Mouse (Mus musculus) left cerebral cortex, postnatal 4 days (tissue): ENCODE data around the gene Cd2bp2. TPM values are rescaled to one million over a fixed set of nuclear protein-coding genes. Genes with fewer than 3 reads are reported as not detected.
A peak's percentile ranks its signal among the peaks of the same experiment; 100 is the strongest.

Experiments
- DNase-seq: peaks from one replicate; pipeline ENCODE4 v3.0.0-alpha.2; 2022
- intact Hi-C: fragments of 180-260 bp; cut with DNase I; formaldehyde crosslinking; loops from one replicate; pipeline ENCODE4 v1.15.1; 2025
- total RNA-seq, 2 experiments: library from RNA; stranded (reverse); gene quantifications; 2 replicates each; pipeline ENCODE4 v1.2.3; 2021

Gene Cd2bp2
- 10 to 100 TPM; 65.8 to 78.8 TPM for total RNA-seq

DNA sequence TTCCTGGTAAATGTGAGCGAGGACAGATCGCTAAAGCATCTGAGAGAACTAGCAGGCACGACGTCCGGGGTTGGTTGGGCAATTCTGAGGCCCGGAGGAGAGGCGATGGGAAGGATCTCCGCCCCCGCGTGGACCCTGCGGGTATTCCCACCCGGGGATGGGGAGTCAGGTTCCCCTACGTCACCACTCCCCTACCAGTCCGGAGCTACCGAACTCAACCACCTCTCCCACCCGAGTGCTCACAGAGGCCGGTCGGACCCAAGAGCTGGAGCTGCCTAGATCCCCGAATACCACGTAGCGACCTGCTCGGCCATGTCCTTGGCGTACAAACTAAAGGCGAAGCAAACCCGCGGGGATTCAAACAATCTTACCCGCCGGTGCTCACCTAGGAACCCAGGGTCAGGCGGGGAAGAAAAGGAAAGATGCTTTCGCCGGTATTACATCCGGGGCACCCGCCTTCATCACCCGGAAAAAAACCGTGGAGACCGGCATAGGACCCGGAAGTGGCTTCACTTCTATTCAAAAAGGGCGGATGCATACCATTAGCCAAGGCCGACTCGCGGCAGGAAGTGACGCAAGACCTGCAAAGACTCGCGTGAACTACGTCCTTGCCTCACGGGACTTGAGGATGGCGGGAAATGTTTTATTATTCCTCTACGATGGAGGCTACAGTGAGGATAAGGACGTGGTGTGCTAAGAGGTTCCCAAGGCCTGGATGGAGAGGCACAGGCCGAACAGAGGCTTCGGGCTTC, at the start of gene Cd2bp2:
Gene Cd2bp2 (minus strand): TSS at position 507 of the 752 bp plus-strand sequence.
- intact Hi-C loops: no loop called here
- DNase-seq: peak; percentile 96

DNA sequence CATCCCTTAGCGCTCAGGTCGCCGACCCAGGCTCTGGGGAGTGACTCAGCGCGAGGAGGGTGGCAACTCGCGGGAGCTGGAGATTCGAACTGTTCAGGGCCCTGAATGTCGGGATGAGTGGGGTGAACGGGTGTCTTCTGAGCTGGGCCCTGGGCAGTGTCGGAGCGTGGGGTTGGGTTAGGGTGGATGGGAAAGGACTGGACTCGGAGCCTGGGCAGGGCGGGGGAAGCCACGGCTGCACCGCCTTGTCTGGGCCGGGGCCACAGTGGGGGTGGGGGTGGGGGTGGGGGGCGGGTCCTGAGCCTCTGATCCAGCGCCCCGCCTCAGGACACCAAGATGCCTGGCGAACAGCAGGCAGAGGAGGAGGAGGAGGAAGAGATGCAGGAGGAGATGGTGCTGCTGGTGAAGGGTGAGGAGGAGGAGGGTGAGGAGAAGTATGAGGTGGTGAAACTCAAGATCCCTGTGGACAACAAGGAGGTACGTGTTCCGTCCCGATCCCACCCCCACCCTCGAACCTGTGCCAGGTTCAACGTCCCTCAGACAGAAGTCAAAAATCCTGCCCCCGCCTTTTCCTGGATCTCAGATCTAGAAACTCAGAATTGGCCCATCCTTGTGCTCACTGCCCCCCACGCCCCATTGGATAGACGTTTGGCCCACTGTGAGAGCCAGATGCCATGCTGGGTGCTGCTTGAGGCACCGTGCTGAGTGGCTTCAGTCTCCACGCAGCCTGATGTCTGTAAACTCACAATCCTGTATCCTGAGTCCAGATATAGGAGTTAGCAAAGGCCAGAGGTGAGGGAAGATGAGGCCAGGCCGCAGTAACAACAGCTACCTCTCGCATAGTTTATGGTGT, 49.0 kb upstream of the Cd2bp2 start:
- intact Hi-C loops: no loop called here
- DNase-seq: peak; percentile 49

DNA sequence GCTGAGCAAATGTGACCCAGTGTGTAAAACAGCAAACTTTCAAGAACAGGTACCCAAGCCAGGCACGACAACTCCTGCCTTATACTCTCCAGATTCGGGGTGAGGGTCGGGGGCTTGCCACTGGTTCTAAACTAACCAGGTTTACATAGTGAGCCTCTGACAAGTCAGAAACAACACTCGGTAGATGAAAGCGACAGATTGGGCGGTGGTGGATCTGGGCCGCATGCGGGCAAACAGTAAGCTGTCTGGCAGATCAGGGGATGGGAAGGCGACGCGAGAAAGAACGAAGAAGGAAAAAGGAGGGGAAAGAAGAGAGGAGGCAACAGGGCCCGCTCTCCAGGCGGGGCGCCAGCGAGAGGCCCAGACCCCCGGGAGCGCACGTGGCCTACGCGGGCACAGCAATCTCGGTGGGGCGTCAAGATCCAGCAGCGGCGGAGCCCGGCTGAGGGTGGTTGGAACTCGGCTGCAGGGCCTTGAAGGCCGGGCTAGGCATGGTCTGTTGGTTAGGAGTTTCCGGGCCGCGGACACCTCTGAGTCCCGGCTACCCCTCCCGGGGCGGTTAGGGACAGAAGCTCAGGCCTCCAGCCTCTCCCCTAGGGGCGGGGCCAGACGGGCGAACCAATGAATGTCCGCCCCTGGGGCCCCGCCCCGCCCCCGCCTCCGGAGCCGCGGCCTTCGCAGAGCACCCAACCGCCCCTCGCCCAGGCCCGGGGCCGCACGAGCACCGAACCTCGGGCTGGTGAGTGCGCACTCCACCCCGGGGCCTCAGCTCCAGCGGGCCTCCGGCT, 48.2 kb upstream of the Cd2bp2 start, which contains the start of gene Zfp771:
Gene Zfp771 (plus strand): TSS at position 405 of the 788 bp plus-strand sequence.
- DNase-seq: peak; percentile 98
- intact Hi-C loops: no loop called here

- DNase-seq: no peak
- intact Hi-C loops: no loop called here
Measured at GRCm38 (mm10) chr7:127243361-127243867, 47.6 kb upstream of the Cd2bp2 start.

DNA sequence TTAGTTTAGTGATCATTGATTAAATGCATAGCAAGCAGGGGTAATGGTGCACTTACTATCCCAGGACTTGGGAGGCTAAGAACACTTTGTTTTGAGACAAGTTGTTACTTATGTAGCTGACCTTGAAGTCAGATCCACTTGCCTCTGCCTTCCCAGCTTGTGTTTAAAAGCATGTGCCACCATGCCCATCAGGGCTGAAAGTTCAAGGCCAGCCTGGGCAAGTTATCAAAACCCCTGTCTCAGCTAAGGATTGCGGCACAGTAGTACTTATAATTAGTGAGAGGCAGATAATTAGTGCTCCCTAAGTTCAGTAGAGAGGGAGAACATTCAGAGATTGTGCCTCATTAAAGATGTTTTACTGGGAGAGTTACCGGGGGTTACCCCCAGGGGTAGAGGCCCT, 38.9 kb upstream of the Cd2bp2 start:
- intact Hi-C loops: no loop called here

DNA sequence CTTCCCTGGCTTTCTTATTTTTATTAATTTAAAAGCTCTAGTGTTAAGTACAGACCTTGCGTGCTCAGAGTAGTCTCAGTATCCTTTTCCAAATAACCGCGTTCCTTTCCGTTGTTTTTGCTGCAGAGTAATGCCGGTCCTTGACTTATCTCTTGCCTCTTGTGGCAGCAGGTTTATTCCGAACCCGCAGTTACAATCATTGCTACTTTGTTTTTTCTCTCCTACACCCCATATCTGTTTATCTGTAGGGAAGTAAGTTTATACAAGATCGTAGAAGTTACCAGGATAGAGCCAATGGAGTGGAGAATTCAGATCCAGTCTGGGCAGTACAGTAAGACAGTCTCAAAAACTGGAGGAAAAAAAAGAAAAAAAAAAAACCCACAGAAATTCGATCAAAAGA, 37.9 kb upstream of the Cd2bp2 start:
- intact Hi-C loops: no loop called here
- no peak for DNase-seq

More for the DNA sequence above, 38.9 kb upstream of the Cd2bp2 start:
- no peak for DNase-seq

DNA sequence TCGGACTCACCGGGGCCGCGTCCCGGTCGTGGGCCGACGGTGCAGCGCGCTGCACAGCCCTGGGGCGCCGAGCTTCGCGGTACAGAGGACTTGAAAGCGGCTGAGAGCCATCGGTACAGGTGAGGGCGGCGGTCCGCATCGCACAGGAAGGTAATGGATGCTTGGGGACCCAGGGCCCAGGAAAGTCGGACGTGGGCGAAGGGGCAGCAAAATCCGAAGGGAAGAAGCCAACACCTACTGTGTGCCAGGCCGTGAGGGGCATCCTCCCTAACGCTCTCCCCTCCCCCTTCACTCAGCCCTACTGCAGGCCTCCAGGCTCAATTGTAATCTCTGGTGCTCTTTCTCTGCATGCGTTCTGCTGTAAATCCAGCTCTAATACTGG, 37.5 kb upstream of the Cd2bp2 start:
- intact Hi-C loops: no loop called here
- DNase-seq: peak; percentile 42

DNA sequence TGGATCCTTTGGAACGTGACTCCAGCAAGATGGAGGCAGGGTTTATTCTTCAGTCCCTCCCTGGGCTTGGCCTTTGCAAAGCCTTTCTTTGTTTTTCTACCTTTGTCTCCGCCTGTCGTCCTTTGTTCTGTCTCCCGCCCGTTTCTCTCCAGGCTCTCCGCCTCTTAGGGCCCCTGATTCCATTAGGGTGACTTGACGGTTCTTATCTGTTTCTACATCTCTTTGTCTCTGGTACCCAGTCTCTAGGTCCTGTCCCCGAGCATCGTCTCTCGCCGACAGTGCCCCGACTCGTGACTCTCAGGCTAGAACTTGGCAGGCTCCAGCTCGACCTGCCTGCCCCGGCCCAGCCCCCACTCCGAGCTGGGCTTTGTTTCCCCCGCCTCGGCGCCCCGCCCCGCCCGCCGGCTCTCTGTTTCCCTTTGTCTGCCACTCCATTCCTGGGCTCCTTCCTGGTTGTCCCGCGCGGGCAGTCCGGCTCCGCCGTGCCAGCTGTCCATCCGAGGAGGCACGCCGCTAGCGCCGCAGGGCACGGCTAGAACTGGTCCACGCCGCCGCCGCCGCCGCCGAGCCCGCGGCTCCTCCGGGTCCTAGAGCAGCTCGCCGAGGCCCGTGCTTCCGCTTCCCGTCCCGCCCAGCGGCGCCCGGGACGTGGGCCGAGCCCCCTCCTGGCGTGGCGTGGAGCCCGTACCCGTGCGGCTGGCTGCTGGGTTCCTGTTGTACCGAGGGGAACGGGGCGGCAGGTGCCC, 36.9 kb upstream of the Cd2bp2 start, which contains the start of the genes Zfp553 and Sept1:
Gene Zfp553 (plus strand): TSS at position 440 of the 746 bp plus-strand sequence.
Gene Sept1 (minus strand): TSS at position 509 of the 746 bp plus-strand sequence.
- intact Hi-C loops: no loop called here
- peak; percentile 93 for DNase-seq

DNA sequence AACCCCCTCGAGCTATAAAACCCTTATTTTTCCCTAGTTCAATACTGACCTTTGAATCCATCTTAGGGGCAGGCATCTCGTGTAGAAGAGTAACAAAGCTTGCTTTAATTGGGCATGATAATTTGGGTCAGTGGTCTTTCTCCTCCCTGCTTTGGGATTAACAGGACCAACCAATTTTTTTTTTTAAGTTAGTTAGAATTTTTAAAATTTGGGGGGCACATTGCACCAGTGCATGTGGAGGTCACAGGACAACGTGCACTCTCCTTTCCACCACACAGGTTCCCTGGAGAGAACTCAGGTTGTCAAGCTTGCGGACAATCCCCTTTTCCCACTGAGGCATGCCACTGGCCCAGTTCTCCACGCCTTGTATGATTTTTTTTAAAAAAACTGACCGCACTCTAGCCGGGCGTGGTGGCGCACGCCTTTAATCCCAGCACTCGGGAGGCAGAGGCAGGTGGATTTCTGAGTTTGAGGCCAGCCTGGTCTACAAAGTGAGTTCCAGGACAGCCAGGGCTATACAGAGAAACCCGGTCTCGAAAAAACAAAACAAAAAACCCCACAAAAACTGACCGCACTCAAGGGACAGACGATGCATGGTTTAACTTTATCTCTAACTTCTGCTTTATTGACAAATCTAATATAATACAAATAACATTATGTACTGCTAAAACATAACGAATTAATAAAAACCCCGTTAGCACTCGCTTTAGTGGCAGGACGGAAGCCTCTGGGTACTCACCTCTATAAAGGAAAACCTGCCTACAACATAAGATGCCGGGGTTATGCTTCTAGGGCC, 36.2 kb upstream of the Cd2bp2 start:
- intact Hi-C loops: no loop called here
- no peak for DNase-seq

GRCm38 (mm10) chr7:127231376-127231775, 35.5 kb upstream of the Cd2bp2 start:
- no peak for DNase-seq
- intact Hi-C loops: no loop called here

DNA sequence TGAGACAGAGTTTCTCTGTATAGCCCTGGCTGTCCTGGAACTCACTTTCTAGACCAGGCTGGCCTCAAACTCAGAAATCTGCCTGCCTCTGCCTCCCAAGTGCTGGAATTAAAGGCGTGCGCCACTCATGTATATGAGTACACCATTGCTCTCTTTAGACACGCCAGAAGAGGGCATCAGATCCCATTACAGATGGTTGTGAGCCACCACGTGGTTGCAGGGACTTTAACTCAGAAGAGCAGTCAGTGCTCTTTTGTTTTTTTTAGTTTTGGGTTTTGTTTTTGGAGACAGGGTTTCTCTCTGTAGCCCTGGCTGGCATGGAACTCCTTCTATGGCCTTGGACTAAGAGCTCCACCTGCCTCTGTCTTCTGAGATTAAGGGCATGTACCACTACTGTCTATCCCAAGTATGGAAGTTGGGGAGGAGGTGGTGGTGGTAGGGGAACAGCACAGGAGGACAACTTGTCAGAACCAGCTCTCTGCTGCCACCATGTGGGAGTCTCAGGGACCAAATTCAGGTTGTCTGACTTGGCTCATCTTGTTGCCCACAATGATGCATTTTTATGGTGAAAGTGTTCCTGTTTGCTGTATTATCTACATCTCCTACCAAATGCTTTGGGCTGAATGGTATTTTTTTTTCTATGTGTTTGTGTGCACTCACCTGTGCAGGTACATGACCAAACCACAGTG, 32.9 kb upstream of the Cd2bp2 start:
- DNase-seq: peak; percentile 85
- intact Hi-C loops: no loop called here

DNA sequence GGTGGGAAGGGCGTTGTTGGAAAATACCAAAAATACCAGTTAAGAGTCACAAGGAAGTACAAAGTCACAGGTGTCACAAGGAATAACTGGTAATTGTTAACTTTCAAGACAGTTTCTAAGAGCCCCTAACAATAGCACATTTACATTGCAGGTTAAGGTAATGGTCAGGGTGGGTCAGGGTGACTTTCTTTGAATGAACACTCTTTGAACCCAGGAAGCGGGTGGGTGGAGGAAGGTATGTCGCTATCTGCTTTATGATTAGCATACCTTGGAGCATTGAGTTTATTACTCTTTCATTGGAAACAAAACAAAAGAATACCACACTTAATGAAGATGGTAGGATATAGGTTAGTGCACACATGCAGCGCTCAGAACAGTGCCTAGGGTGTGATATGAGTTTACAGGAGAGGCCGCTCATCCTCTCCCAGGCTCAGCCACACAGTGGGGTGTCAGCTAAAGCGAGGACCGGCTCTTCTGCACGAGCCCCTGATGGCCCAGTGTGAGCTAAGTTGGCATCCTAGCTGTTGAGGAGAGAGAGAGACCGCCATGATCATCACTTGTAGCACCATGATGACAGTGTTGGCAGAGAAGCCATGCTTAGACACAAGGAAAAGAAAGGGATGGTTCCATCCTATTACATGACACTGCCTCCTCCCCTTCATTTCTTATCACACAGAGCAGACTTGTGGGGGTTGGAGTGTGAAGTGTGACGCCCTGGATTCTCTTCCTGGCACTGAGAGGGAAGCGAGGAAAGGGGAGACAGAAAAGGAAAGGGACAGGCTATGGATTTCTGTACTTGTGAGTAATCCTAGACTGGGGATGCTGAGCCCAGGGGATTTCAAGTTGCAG, 29.5 kb upstream of the Cd2bp2 start:
- intact Hi-C loops: no loop called here
- no peak for DNase-seq

- intact Hi-C loops: no loop called here
- DNase-seq: no peak
Measured at GRCm38 (mm10) chr7:127224616-127225015, 28.8 kb upstream of the Cd2bp2 start.

DNA sequence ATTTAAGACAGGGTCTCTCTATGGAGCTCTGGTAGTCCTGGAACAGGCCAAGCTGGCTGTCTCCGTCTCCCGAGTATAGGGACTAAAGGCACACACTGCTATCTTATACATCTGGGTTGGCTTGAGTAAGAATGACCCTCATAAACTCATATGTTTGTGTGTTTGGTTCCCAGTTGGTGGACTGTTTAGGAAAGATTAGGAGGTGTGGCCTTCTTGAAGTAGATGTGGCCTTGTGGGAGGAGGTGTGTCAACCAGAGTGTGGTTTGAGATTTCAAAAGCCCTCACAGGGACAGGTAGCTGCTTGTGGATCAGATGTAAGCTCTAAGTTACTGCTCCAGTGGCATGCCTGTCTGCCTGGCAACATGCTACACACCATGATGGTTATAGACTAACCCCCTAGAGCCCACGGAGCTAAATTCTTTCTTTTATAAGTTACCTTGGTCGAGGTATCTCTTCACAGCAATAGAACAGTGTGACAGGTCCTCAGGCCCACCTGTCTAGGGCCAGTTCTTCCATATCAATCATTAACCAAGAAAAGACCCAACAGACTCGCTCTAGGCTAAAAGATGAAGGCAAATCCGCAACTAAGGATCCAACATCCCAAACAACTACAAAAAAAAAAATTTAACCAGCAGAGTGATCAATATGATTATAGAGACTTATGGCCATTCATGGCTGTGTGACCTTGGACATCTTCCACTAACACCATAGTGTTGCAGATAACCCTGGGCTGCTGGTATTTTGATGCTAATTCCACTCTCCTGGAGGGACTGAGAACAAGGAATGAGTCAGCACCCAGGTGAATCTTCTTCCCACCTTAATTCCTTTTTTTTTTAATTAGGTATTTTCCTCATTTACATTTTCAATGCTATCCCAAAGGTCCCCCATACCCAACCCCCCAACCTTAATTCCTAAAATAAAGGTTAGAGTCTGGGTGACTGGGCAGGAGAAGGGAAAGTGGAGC, 27.9 kb upstream of the Cd2bp2 start:
- intact Hi-C loops: no loop called here
- no peak for DNase-seq

DNA sequence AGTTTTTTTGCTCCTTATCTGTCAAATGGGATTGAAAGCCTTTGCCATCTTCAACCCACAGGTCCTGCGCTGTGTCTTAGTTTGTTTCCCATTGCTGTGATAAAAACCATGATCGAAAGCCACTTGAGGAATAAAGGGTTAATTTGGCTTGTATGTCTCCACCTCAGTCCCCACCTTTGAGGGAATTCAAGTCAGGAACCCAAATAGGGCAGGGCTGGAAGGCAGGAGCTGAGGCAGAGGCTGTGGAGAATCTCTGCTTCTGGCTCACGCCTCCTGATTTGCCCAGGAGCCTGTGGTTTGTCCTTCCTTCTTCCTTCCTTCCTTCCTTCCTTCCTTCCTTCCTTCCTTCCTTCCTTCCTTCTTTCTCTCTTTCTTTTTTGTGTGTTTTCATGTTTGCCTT, 27.3 kb upstream of the Cd2bp2 start:
- intact Hi-C loops: no loop called here
- no peak for DNase-seq

DNA sequence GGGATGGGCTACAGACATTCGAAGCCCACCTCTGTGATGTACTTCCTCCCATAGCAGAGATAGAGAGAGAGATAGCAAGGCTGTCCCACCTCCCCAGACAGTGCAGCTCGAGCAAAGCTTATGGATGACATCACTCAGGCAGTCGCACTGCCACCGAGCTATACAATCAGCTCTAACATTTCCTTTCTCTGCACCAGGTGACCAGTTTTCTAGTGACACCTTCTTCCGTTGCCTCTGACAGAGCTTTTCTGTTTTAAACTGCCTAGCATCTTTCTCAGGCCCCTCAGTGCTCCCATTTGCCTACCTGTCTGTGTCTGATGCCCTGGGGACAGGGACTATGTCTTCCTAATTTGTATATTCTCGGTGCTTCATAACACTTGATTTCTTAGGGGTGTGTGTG, 24.6 kb upstream of the Cd2bp2 start:
- intact Hi-C loops: no loop called here
- DNase-seq: no peak

- no peak for DNase-seq
- intact Hi-C loops: no loop called here
Measured at GRCm38 (mm10) chr7:127218670-127219069, 22.8 kb upstream of the Cd2bp2 start.
